Mouse (Mus musculus) ES-E14 (cell line): ENCODE results near the gene Plet1.

Experiments used
- CHD2 ChIP-seq: IDR thresholded peaks from 2 replicates; pipeline ENCODE4 v1.6.1; 2014; ENCODE audit warnings: mild to moderate bottlenecking, low read depth, low read length, inconsistent platforms
- MAFK ChIP-seq: IDR thresholded peaks from 2 replicates; pipeline ENCODE4 v1.6.1; 2014; ENCODE audit warnings: mild to moderate bottlenecking, low read depth, low read length, inconsistent platforms; ENCODE audit not compliant: insufficient read depth
- ZC3H11A ChIP-seq: IDR thresholded peaks from 2 replicates; pipeline ENCODE4 v1.6.1; 2012; ENCODE audit warnings: low read depth, mild to moderate bottlenecking, inconsistent platforms, low read length, borderline replicate concordance

- TF ChIP-seq CHD2 (no peak), ZC3H11A (no peak), MAFK (no peak)
These were observed 45.8 kb downstream of the Plet1 start for GRCm38 (mm10) chr9:50540170-50540569.
